Mouse (Mus musculus): ENCODE measurements around the gene Hck. TPM values are rescaled to one million over a fixed set of nuclear protein-coding genes. Genes with fewer than 3 reads are reported as not detected.
A peak's percentile ranks its signal among the peaks of the same experiment; 100 is the strongest.

Gene Hck
- total RNA-seq, 2 experiments from 2014 or later: 1.9 to 2.2 TPM

GRCm38 (mm10) chr2:153081866-153082265 lies 26.4 kb upstream of the Hck start:
- no peak overlapping the region for H3K27ac ChIP-seq
- no peak overlapping the region for H3K4me3 ChIP-seq
- DNase-seq (ENCODE audit: low spot score in 2 of 2): no peak
- TF ChIP-seq CTCF (conservative IDR thresholded peaks at IDR 0.05): no peak

DNA sequence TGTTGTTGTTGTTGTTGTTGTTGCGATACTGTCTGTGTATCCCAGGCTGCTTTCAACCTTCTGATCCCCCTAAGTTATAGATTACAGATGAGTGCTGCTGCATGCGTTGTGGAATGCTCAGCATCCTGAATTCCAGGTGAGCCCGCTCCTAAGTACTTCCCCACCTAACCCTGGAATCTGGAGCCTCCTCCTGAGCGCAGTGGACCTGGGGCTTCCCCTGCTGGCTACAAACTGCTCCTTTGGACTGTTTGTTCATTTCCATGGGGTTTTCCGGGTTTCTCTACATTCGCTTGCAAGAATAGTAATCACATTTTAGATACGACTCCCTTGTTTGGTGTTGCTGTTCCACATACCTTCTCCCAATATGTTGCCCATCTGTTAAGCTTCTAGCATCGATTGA lies 25.0 kb upstream of the Hck start:
- no peak for TF ChIP-seq CTCF (conservative IDR thresholded peaks at IDR 0.05)
- DNase-seq (ENCODE audit: low spot score in 2 of 2): peak in 1 of 2 experiments; percentile 17
- Histone ChIP-seq H3K4me3 (no peak overlapping the region), H3K27ac (no peak overlapping the region)

- Histone ChIP-seq H3K4me3 (no peak overlapping the region), H3K27ac (no peak overlapping the region)
- no peak for DNase-seq (ENCODE audit: low spot score in 2 of 2)
- TF ChIP-seq CTCF (conservative IDR thresholded peaks at IDR 0.05): no peak
Measured at GRCm38 (mm10) chr2:153083824-153084223, 24.4 kb upstream of the Hck start.

- Histone ChIP-seq H3K27ac (no peak overlapping the region), H3K4me3 (no peak overlapping the region)
- DNase-seq (ENCODE audit: low spot score in 2 of 2): no peak
- TF ChIP-seq CTCF (conservative IDR thresholded peaks at IDR 0.05): no peak
Measured at GRCm38 (mm10) chr2:153084261-153084976, 23.8 kb upstream of the Hck start.

- TF ChIP-seq CTCF (conservative IDR thresholded peaks at IDR 0.05): no peak
Measured at GRCm38 (mm10) chr2:153085556-153085955, 22.7 kb upstream of the Hck start.

GRCm38 (mm10) chr2:153086166-153086565 lies 22.1 kb upstream of the Hck start:
- H3K27ac ChIP-seq: no peak overlapping the region
- no peak for TF ChIP-seq CTCF (conservative IDR thresholded peaks at IDR 0.05)
- no peak for DNase-seq (ENCODE audit: low spot score in 2 of 2)
- no peak overlapping the region for H3K4me3 ChIP-seq

More at GRCm38 (mm10) chr2:153085556-153085955, 22.7 kb upstream of the Hck start:
- Histone ChIP-seq H3K27ac (no peak overlapping the region), H3K4me3 (no peak overlapping the region)
- DNase-seq (ENCODE audit: low spot score in 2 of 2): no peak

GRCm38 (mm10) chr2:153087091-153087490 lies 21.2 kb upstream of the Hck start:
- no peak overlapping the region for H3K27ac ChIP-seq
- H3K4me3 ChIP-seq: no peak overlapping the region
- TF ChIP-seq CTCF (conservative IDR thresholded peaks at IDR 0.05): no peak
- no peak for DNase-seq (ENCODE audit: low spot score in 2 of 2)

GRCm38 (mm10) chr2:153089316-153089715 lies 19.0 kb upstream of the Hck start:
- no peak overlapping the region for H3K27ac ChIP-seq
- TF ChIP-seq CTCF (conservative IDR thresholded peaks at IDR 0.05): no peak
- no peak overlapping the region for H3K4me3 ChIP-seq
- no peak for DNase-seq (ENCODE audit: low spot score in 2 of 2)

DNA sequence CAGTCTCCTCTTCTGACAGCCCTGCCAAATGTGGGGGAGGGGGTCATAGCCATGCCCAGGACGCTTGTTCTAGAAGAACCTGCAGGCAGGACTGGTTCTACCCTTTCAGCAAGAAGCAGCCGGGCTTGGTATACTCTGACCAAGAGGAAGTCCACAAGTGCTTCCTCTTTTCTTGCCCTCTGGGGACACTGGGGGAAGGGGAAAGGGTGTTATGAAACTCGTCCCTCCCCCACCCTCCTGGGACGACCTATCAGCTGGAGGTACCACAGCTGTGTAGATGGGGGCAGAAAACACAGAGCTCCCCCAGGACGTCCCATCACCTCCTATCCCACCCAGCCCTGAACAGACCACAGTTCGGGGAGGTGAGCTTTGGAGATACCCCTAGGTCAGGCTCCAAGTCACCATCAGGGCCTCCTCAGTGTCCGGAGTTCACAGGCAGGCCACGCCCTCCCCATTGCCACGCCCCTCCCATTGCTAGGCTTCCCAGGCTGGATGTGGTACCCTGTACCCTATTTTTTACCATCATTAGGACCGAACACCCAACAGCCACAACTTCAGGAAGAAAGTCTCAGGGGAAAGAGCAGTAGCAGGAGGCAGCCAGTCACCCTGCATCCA lies 17.6 kb upstream of the Hck start:
- Histone ChIP-seq H3K27ac (no peak overlapping the region), H3K4me3 (no peak overlapping the region)
- no peak for DNase-seq (ENCODE audit: low spot score in 2 of 2)

GRCm38 (mm10) chr2:153107046-153107766 lies 1.1 kb upstream of the Hck start:
- no peak overlapping the region for H3K4me3 ChIP-seq
- TF ChIP-seq CTCF (conservative IDR thresholded peaks at IDR 0.05): no peak
- no peak for DNase-seq (ENCODE audit: low spot score in 2 of 2)
- H3K27ac ChIP-seq: no peak overlapping the region

More for the DNA sequence above, 17.6 kb upstream of the Hck start:
- TF ChIP-seq CTCF (conservative IDR thresholded peaks at IDR 0.05): no peak

DNA sequence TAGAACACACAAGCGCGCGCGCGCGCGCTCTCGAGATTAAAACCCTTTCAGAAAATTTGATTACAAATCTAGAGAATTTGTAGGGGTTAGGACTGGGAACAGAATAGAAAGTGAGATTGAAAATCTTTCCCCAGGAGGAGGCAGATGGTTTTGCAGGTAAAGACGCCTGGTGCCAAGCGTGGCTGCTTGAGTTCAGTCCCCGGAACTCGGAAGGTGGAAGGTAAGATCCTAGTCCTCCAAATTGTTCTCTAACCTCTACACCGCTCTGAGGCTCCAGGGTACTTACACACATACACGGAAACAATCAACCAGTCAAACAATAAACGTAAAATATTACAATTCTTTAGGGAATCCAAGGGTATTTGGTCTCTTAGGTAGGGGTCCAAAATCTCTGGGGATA lies 466 bp upstream of the Hck start:
- no peak for DNase-seq (ENCODE audit: low spot score in 2 of 2)
- Histone ChIP-seq H3K27ac (no peak overlapping the region), H3K4me3 (no peak overlapping the region)
- no peak for TF ChIP-seq CTCF (conservative IDR thresholded peaks at IDR 0.05)

GRCm38 (mm10) chr2:153109596-153109995 lies 1.3 kb downstream of the Hck start:
- DNase-seq (ENCODE audit: low spot score in 2 of 2): no peak
- TF ChIP-seq CTCF (conservative IDR thresholded peaks at IDR 0.05): no peak

DNA sequence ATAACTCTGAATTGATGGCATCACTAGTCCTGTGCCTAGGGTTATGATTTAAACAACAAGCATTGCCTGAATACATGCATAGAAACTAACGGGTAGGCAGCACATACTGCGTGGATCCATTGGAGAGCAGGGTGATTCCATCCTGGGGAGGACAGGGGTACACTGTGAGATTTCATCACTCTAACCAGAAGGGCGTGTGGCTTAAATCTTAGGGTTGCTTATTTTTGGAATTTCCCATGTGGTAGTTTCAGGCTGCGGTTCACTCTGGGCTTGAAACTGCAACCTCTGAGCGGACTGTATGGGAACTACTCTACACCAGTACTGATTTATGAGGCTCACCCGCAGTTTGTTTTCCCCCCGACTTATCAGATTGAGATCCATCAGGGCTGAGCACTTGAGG lies 3.0 kb downstream of the Hck start:
- H3K4me3 ChIP-seq: no peak overlapping the region
- no peak for TF ChIP-seq CTCF (conservative IDR thresholded peaks at IDR 0.05)
- no peak overlapping the region for H3K27ac ChIP-seq
- DNase-seq (ENCODE audit: low spot score in 2 of 2): no peak

More at GRCm38 (mm10) chr2:153109596-153109995, 1.3 kb downstream of the Hck start:
- Histone ChIP-seq H3K4me3 (no peak overlapping the region), H3K27ac (no peak overlapping the region)

All from layer of hippocampus, adult 2 months (tissue).